Mouse (Mus musculus) layer of hippocampus, postnatal 36 days (tissue): ENCODE measurements at regions not wholly inside any gene's neighbourhood (a gene's known extent, or its start where the extent isn't known, plus 50 kb on each side); places are given as distances from the start of the nearest gene placed in this dataset.
A peak's percentile ranks its signal among the peaks of the same experiment; 100 is the strongest.

ENCODE experiments used
- DNase-seq, 2 experiments: peaks; one replicate each; pipeline ENCODE4 v3.0.0; 2022

GRCm38 (mm10) chr13:46350075-46350747 lies 68.0 kb upstream of the Rbm24 start:
- peak; percentile 72 to 77 for DNase-seq

- DNase-seq, result no peak
These were observed 62.9 kb upstream of the Rbm24 start for GRCm38 (mm10) chr13:46355306-46355705.

GRCm38 (mm10) chr13:46355975-46356374 lies 62.3 kb upstream of the Rbm24 start:
- DNase-seq, result no peak

- no peak for DNase-seq
These were observed 61.2 kb upstream of the Rbm24 start for GRCm38 (mm10) chr13:46357037-46357436.

GRCm38 (mm10) chr13:46360495-46361120 lies 57.6 kb upstream of the Rbm24 start:
- no peak for DNase-seq

- DNase-seq, result peak; percentile 21 to 27
These were observed 54.6 kb upstream of the Rbm24 start for GRCm38 (mm10) chr13:46363456-46364201.

GRCm38 (mm10) chr13:46364202-46364912 lies 53.9 kb upstream of the Rbm24 start:
- DNase-seq, result no peak

- DNase-seq, result no peak
These were observed 52.9 kb upstream of the Rbm24 start for GRCm38 (mm10) chr13:46365292-46365691.
